Mouse (Mus musculus) erythroblast, embryonic 14.5 days (primary cell): ENCODE results near the gene St3gal4. TPM values are rescaled to one million over a fixed set of nuclear protein-coding genes. Genes with fewer than 3 reads are reported as not detected.
A peak's percentile ranks its signal among the peaks of the same experiment; 100 is the strongest.

Experiments
- H3K27me3 ChIP-seq: 2 replicates; pipeline ENCODE4 v1.6.1; 2012; ENCODE audit warnings: inconsistent platforms; ENCODE audit not compliant: control insufficient read depth
- H3K36me3 ChIP-seq: 2 replicates; pipeline ENCODE4 v1.6.1; 2012; ENCODE audit warnings: mild to moderate bottlenecking, inconsistent platforms; ENCODE audit not compliant: control insufficient read depth
- H3K4me1 ChIP-seq: 2 replicates; pipeline ENCODE4 v1.6.1; 2012; ENCODE audit warnings: inconsistent platforms; ENCODE audit not compliant: control insufficient read depth
- H3K4me3 ChIP-seq: replicated peaks from 2 replicates; pipeline ENCODE3; 2012; ENCODE audit warnings: moderate library complexity, mild to moderate bottlenecking, inconsistent platforms
- H3K9me3 ChIP-seq: 2 replicates; pipeline ENCODE4 v1.6.1; 2012; ENCODE audit warnings: low read length, inconsistent platforms, mixed read lengths; ENCODE audit not compliant: control insufficient read depth
- GATA1 ChIP-seq: IDR thresholded peaks from 2 replicates; pipeline ENCODE4 v1.6.1; 2012; ENCODE audit warnings: low read length, inconsistent platforms, mixed read lengths
- TAL1 ChIP-seq: IDR thresholded peaks from 3 replicates; pipeline ENCODE4 v1.6.1; 2012; ENCODE audit warnings: low read length, inconsistent platforms, mixed read lengths
- polyA plus RNA-seq: library from polyadenylated mRNA; stranded (reverse); fragments of >175 nt; gene quantifications from 2 replicates; pipeline ENCODE4 v1.2.3, GENCODE M21; 2012

Gene St3gal4
- polyA plus RNA-seq, 1 experiment: 3.7 TPM

DNA sequence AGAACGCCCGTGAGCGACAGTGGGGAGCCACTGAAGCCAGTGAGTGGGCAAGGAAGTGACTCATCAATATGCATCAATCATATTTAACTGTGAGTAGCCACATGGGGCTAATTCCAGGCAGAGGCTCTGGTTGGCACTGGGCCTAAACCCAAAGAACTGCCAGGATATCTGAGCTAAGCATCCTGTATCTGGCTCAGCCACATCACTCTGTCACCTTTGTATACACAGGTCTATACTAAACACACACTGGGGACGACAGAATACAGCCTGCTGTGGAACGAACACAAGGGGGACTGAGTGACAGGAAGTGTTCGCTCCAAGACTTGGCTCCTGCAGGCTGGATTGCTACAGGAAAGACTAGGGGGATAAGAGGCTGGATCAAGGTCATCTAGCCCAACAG lies 16.5 kb upstream of the St3gal4 start:
- peaks cover 19% of the 10 kb centered on the region for H3K4me1 ChIP-seq
- H3K9me3 ChIP-seq: no peaks in the 10 kb centered on the region
- no peak for TF ChIP-seq TAL1
- no peak for TF ChIP-seq GATA1
- no peaks in the 10 kb centered on the region for H3K27me3 ChIP-seq
- H3K4me3 ChIP-seq: no peak overlapping the region
- peaks cover 79% of the 10 kb centered on the region for H3K36me3 ChIP-seq

DNA sequence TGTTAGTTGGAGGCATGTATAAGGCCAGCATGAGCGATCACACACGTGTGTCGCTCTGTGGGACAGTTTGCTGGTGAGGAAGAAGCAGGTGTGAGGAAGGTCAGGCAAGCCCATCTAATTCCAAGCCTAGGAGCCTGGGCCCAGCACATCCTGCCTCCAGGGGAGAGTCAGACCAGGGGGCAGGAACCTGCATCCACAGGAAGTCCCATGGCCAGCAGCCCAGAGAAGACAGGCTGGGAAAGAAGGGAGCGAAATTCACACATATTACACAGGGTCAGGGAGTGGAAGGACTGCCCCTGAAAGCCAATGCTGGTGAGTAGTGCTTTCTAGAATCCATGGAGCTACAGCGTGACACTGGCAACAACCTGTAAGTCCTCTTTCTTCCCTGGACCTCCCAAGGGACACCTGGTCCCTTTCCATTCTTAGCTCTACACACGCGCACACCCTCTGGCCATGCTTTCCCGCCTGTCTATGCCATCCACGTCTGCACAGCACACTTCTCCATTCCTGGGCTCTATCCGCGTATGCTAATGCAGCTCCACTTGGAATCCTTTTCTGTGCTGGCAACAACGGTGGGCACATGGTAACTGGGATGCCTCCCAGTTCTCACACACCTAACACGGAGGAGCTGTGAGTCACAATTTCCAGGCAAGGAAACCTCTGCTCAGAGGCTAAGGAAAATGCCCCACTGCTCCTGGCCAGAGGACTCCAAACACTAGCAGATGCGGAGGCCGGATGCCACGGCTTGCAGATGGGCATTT lies 12.7 kb upstream of the St3gal4 start:
- peaks cover 96% of the 10 kb centered on the region for H3K36me3 ChIP-seq
- no peak for TF ChIP-seq GATA1
- TF ChIP-seq TAL1: no peak
- H3K4me1 ChIP-seq: peaks cover 42% of the 10 kb centered on the region
- H3K4me3 ChIP-seq: no peak overlapping the region
- no peaks in the 10 kb centered on the region for H3K9me3 ChIP-seq
- no peaks in the 10 kb centered on the region for H3K27me3 ChIP-seq

DNA sequence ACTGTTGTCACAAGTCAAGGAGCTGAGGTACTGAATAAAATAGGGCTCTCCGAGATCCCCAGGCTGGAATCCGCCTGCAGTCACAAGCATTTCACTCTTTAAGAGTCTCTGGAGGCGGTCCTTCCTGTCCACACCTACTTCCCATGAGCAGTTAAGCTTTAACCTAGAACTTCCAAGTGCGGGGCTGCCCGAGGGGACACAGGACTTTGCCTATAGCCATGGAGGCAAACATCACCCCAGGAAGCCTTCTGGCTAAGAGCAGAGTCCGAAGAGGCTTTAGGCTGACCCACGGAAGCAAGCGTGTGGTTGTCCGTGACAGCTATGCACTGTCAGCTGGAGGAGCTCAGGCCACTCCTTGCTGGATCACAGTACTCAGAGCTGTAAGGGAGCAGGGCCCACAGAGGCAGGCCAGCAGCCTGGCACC lies 9.9 kb upstream of the St3gal4 start:
- H3K36me3 ChIP-seq: peaks cover 97% of the 10 kb centered on the region

DNA sequence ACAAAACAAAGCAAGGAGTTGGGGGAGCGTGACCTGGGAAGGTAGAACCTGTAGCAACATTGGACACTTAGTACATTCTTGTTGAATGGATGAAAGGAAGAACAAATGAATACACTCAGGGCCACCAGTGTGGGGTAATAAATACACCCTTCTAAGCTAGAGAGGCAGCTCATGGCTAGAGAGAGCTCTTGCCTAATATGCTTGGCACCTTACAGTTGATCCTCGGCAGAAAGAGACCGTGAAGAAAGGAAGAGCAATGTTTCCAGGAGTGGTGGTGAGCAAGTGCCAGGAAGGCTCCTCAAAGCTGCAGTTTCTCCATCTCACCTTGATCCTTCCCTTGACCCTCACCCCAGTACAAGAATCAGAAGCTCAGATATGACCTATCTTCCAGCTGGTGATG lies 9.5 kb upstream of the St3gal4 start:
- Histone ChIP-seq H3K4me3 (no peak overlapping the region), H3K4me1 (peaks cover 63% of the 10 kb centered on the region), H3K9me3 (no peaks in the 10 kb centered on the region), H3K27me3 (no peaks in the 10 kb centered on the region), H3K36me3 (peaks cover 97% of the 10 kb centered on the region)
- TF ChIP-seq GATA1: no peak
- no peak for TF ChIP-seq TAL1

More for the DNA sequence above, 9.9 kb upstream of the St3gal4 start:
- Histone ChIP-seq H3K9me3 (no peaks in the 10 kb centered on the region), H3K27me3 (no peaks in the 10 kb centered on the region), H3K4me1 (peaks cover 58% of the 10 kb centered on the region), H3K4me3 (no peak overlapping the region)
- TF ChIP-seq TAL1 (no peak), GATA1 (no peak)

DNA sequence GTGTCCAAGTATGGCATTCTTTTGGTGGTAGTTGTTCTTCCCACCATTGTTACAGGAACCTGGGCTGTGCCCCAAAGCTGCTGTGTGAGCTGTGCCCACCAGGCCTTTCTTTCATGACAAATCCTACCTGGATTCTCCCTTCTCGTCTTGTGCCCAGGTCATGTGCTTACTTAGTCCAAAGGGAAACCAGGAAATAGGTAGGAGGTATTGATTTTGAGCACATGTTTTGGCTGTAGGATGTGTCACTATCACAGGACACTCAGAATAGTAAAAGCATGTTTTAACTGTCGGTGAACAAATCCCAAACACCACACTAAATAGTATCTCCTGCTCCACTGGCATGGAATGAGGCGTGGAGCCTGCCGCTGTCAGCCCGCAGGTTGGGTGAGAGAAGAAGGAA lies 8.5 kb upstream of the St3gal4 start:
- H3K4me1 ChIP-seq: peaks cover 73% of the 10 kb centered on the region
- H3K4me3 ChIP-seq: no peak overlapping the region
- H3K36me3 ChIP-seq: peaks cover 100% of the 10 kb centered on the region
- no peaks in the 10 kb centered on the region for H3K9me3 ChIP-seq
- TF ChIP-seq GATA1 (no peak), TAL1 (no peak)
- no peaks in the 10 kb centered on the region for H3K27me3 ChIP-seq

DNA sequence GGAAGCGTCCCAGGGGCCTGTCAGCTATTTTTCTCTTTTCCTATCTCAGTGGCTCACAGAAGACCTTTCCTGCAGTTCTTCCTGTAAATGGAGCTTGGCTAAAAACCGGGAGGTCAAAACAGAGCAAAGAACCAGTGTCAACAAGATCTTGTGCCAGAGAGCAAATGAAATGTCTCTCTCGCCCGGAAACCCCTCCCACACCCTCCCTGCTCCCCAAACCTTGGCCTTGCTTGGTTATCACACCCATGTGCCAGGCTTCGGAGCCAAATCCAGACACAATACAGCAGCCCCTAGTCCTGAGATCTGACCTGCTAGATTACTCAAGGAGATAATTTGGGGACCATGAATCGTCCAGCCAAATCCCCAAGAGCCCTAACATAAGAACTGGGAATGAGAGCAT lies 8.1 kb upstream of the St3gal4 start:
- no peak overlapping the region for H3K4me3 ChIP-seq
- peaks cover 77% of the 10 kb centered on the region for H3K4me1 ChIP-seq
- TF ChIP-seq TAL1: no peak
- no peak for TF ChIP-seq GATA1
- peaks cover 100% of the 10 kb centered on the region for H3K36me3 ChIP-seq
- no peaks in the 10 kb centered on the region for H3K27me3 ChIP-seq
- no peaks in the 10 kb centered on the region for H3K9me3 ChIP-seq

DNA sequence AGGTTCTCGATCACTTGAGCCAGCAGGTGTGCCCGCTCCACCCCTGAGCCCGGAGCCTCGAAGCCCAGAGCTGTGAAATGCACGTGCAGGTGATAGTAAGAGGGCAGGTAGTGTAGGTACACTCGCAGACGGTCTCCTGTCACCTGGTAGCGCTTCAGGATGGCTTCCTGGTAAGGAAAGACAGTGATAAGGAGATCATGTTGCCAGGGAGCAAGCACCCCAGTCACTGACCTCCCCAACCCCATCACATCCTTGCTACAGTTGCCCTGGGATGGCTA lies 5.5 kb upstream of the St3gal4 start:
- peaks cover 100% of the 10 kb centered on the region for H3K36me3 ChIP-seq
- H3K9me3 ChIP-seq: peaks cover 2% of the 10 kb centered on the region
- no peak for TF ChIP-seq GATA1
- H3K4me1 ChIP-seq: peaks cover 82% of the 10 kb centered on the region
- no peaks in the 10 kb centered on the region for H3K27me3 ChIP-seq
- H3K4me3 ChIP-seq: no peak overlapping the region

DNA sequence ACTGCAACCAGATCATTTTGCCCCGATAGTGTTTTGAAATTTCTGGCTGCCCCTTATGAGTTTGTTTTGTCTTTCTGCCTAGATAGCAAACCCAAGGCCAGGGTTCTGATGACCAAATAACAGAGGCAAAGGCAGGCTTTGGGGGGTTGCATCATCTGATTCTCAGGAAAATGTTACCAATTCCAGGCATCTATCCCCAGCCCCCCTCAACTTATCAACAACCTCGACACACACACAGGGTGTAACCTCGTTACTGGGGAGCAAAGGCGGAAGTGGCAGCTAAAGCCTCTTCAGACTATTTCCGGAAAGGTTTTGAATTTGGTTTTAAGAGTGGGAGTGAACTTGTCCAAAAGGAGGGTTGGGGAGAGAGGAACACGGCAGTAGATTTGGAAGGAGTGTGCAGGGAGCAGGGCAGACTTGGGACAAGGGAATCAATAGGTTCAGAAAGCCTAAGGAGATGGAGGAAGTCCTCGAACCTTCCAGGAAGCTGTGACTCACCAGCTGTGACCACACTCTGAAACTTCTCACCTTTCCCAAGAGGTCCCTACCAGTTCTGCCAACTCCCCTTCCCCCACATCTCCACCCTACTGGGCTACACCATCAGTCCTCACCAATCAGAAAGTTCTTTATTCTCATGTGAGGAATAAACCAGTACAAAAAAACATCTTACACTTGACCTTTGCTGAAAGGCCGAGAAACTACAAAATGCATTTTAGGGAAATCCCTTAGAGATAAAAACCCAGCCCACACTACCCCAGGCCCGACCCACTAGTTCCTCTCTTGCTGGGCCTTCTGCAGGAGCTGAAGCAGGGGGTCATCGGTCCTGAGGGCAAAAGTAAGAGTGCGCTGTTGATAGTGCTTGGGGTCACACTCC lies 5.0 kb upstream of the St3gal4 start:
- Histone ChIP-seq H3K27me3 (no peaks in the 10 kb centered on the region), H3K4me3 (peak overlapping the region; percentile 51), H3K4me1 (peaks cover 86% of the 10 kb centered on the region), H3K36me3 (peaks cover 100% of the 10 kb centered on the region), H3K9me3 (peaks cover 2% of the 10 kb centered on the region)
- no peak for TF ChIP-seq TAL1
- TF ChIP-seq GATA1: no peak

DNA sequence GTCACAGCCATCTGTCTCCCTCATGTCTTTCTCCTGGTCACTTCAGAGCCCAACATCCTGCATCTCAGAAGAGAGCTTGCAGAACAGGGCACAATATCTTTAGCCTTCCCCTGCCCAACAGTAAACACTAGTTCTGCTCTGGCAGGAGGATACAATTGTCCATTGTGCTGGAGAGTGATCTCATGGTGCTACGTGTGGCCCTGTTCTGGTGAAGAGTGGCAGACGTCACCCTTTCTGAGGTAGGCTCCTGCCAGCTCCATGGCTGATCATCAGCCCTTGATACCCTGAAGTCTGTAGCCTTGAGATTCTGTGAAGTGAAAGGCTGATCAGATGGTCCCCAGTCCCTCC lies 4.4 kb upstream of the St3gal4 start:
- TF ChIP-seq GATA1 (no peak), TAL1 (no peak)
- Histone ChIP-seq H3K4me1 (peaks cover 88% of the 10 kb centered on the region), H3K36me3 (peaks cover 100% of the 10 kb centered on the region)

More for the DNA sequence above, 4.4 kb upstream of the St3gal4 start:
- H3K9me3 ChIP-seq: peaks cover 2% of the 10 kb centered on the region
- no peaks in the 10 kb centered on the region for H3K27me3 ChIP-seq
- peak overlapping the region; percentile 51 for H3K4me3 ChIP-seq
